Mouse (Mus musculus) embryonic facial prominence, embryonic 13.5 days (tissue): Measurements from ENCODE around the gene Nrap. TPM values are rescaled to one million over a fixed set of nuclear protein-coding genes. Genes with fewer than 3 reads are reported as not detected.
"Not testable (repeated sequence)": the region's sequence is repeated elsewhere in the genome, so short reads cannot be mapped to it uniquely, and the experiment has no call there.

Experiments
- ATAC-seq: fragments of 200-750 bp; cut with Nextera tagmentation; 2 replicates; pipeline ENCODE4 v1.8.0; 2017; ENCODE audit warnings: low read depth; ENCODE audit not compliant: insufficient number of reproducible peaks, insufficient read depth, low FRiP score, low TSS enrichment
- H3K27ac ChIP-seq: fragments of 300-500 bp; sonication (generic); 2 replicates; pipeline ENCODE4 v1.5.1; 2015; ENCODE audit warnings: moderate library complexity, mild to moderate bottlenecking, inconsistent platforms
- H3K27me3 ChIP-seq: fragments of 300-500 bp; sonication (generic); 2 replicates; pipeline ENCODE4 v1.6.1; 2015; ENCODE audit warnings: mild to moderate bottlenecking, inconsistent platforms
- H3K36me3 ChIP-seq: fragments of 300-500 bp; sonication (generic); 2 replicates; pipeline ENCODE4 v1.6.1; 2015; ENCODE audit warnings: mild to moderate bottlenecking, inconsistent platforms
- H3K4me1 ChIP-seq: fragments of 300-500 bp; sonication (generic); 2 replicates; pipeline ENCODE4 v1.6.1; 2015; ENCODE audit warnings: inconsistent platforms
- H3K4me2 ChIP-seq: fragments of 300-500 bp; sonication (generic); 2 replicates; pipeline ENCODE4 v1.6.1; 2015; ENCODE audit warnings: moderate library complexity, mild to moderate bottlenecking, inconsistent platforms
- H3K4me3 ChIP-seq: fragments of 300-500 bp; sonication (generic); 2 replicates; pipeline ENCODE4 v1.5.1; 2015; ENCODE audit warnings: mild to moderate bottlenecking, inconsistent platforms
- H3K9ac ChIP-seq: fragments of 300-500 bp; sonication (generic); 2 replicates; pipeline ENCODE4 v1.6.1; 2015; ENCODE audit warnings: mild to moderate bottlenecking, inconsistent platforms
- H3K9me3 ChIP-seq: fragments of 300-500 bp; sonication (generic); 2 replicates; pipeline ENCODE4 v1.6.1; 2016; ENCODE audit warnings: inconsistent platforms
- WGBS: fragments of 180-500 bp; shearing (Covaris S2); methylation state at CpG from one replicate; pipeline ENCODE4 v1.1.7; 2015; ENCODE audit warnings: mixed read lengths; 5-methylcytosine and 5-hydroxymethylcytosine counted together
- polyA plus RNA-seq: library from polyadenylated mRNA; unstranded; fragments of >200 nt; fragmentation: Nextera tagmentation; extraction: Ambion mirVana; gene quantifications from 2 replicates; pipeline ENCODE4 v1.2.1, GENCODE M21; 2015

Nrap gene
- polyA plus RNA-seq, 1 experiment from 2014 or later = 0.10 TPM

GRCm38 (mm10) chr19:56420345-56420744 lies 30.5 kb upstream of the Nrap start:
- ATAC-seq = no peak
- 84% methylated on average over 3 of the region's 3 CpGs for WGBS

DNA sequence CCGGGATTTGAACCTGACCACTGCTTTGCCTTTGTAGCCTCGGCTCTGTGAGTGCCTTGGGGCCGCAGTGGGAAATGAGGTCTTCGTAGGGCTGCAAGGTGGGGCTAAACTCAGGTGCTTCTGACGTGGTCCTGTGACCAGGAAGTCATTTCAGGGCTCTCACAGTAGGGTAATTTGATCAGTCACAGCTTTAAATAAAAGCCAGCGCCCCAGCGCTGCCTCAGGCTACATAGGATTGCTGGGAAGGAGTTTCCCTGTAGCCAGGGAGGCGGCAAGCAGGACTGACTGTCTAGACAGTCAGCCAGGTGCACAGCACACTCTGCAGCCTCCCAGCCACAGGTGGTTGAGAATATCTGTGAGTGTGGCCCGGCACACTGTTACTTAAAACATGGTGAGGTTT lies 29.6 kb upstream of the Nrap start:
- Histone ChIP-seq H3K9ac (no peak overlapping the region), H3K4me3 (no peak overlapping the region), H3K9me3 (no peaks in the 10 kb centered on the region), H3K27me3 (no peaks in the 10 kb centered on the region), H3K36me3 (no peaks in the 10 kb centered on the region), H3K27ac (no peak overlapping the region), H3K4me2 (no peak overlapping the region), H3K4me1 (peaks cover 23% of the 10 kb centered on the region)
- no peak for ATAC-seq
- 28% methylated on average over 9 of the region's 9 CpGs for WGBS

More at GRCm38 (mm10) chr19:56420345-56420744, 30.5 kb upstream of the Nrap start:
- H3K27ac ChIP-seq = no peak overlapping the region
- H3K4me1 ChIP-seq = peaks cover 29% of the 10 kb centered on the region
- H3K36me3 ChIP-seq = no peaks in the 10 kb centered on the region
- H3K4me2 ChIP-seq = no peak overlapping the region
- no peak overlapping the region for H3K4me3 ChIP-seq
- no peak overlapping the region for H3K9ac ChIP-seq
- no peaks in the 10 kb centered on the region for H3K27me3 ChIP-seq
- H3K9me3 ChIP-seq = no peaks in the 10 kb centered on the region

DNA sequence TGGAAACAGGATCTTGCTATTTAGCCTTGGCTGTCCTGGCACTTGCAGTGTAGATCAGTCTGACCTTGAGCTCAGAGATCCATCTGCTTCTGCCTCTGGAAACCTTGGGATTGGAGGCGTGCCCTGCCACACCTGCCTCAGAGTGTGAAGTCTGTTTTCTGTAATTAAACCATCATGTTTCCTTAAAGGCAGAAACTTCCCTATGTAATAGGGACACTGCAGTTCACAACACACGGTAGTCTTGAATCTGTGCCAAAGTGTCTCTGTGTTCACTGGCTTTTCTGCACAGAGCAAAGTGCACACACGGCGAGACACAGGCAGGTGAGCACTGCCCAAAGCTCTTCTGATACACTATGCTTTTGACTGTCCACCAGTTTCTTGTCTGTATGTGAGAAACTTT lies 28.6 kb upstream of the Nrap start:
- H3K4me2 ChIP-seq = no peak overlapping the region
- no peaks in the 10 kb centered on the region for H3K27me3 ChIP-seq
- H3K36me3 ChIP-seq = no peaks in the 10 kb centered on the region
- no peaks in the 10 kb centered on the region for H3K9me3 ChIP-seq
- WGBS = 64% methylated on average over 4 of the region's 4 CpGs
- no peak overlapping the region for H3K27ac ChIP-seq
- H3K4me1 ChIP-seq = peaks cover 12% of the 10 kb centered on the region
- H3K9ac ChIP-seq = no peak overlapping the region
- ATAC-seq = no peak
- H3K4me3 ChIP-seq = no peak overlapping the region

DNA sequence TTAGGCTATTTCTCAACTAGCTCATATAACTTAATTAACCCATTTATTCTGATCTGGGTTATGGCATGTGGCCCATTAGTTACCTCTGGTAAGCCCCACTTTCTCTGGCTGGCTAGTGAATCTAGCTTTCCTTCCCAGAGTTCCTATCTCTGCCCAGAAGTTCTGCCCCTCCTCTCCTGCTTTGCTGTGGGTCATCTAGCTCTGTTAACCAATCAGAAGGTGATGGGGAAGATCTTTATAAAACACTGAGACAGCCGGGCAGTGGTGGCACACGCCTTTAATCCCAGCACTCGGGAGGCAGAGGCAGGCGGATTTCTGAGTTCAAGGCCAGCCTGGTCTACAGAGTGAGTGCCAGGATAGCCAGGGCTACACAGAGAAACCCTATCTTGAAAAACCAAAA lies 20.0 kb upstream of the Nrap start:
- H3K4me3 ChIP-seq, H3K9ac ChIP-seq, H3K4me1 ChIP-seq, H3K4me2 ChIP-seq, H3K9me3 ChIP-seq, H3K27me3 ChIP-seq, ATAC-seq, H3K27ac ChIP-seq: not testable (repeated sequence)
- 93% methylated on average over 4 of the region's 4 CpGs for WGBS
- peaks cover 34% of the 10 kb centered on the region for H3K36me3 ChIP-seq

DNA sequence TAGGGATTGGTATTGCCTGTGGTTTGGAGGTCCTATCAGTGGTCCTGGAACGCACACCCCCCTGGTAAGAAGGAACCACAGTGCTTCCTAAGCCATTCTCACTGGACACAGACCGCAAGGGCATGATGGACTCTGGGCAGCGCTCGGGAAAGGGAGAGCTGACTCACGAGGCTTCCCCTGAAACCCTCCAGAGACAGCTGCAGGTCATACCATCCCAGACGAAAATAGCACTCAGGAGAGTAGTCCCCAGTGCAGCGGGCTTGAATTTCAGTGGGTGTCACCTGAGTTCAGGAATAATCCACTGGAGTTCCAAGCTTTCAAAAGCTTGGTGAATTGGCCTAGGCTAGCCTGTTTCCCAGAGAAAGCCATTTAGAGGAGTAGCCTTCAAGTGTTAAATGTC lies 16.7 kb upstream of the Nrap start:
- ATAC-seq = no peak
- Histone ChIP-seq H3K4me2 (no peak overlapping the region), H3K36me3 (peaks cover 45% of the 10 kb centered on the region), H3K9ac (no peak overlapping the region), H3K4me1 (0 out of 2 replicates have a peak, but pooled peaks cover 3% of the 10 kb centered on the region), H3K27ac (no peak overlapping the region), H3K4me3 (no peak overlapping the region), H3K9me3 (peaks cover 4% of the 10 kb centered on the region; the same call in 1 of the 2 replicates), H3K27me3 (no peaks in the 10 kb centered on the region)
- 88% methylated on average over 7 of the region's 7 CpGs for WGBS

- Histone ChIP-seq H3K9ac (no peak overlapping the region), H3K27ac (no peak overlapping the region), H3K9me3 (peaks cover 4% of the 10 kb centered on the region; the same call in 1 of the 2 replicates), H3K27me3 (no peaks in the 10 kb centered on the region), H3K36me3 (peaks cover 45% of the 10 kb centered on the region), H3K4me2 (no peak overlapping the region), H3K4me3 (no peak overlapping the region), H3K4me1 (0 out of 2 replicates have a peak, but pooled peaks cover 3% of the 10 kb centered on the region)
- 91% methylated on average over 4 of the region's 4 CpGs for WGBS
- ATAC-seq = no peak
Observed at GRCm38 (mm10) chr19:56405824-56406223, 16.0 kb upstream of the Nrap start.

GRCm38 (mm10) chr19:56401864-56402263 lies 12.0 kb upstream of the Nrap start:
- H3K36me3 ChIP-seq = peaks cover 19% of the 10 kb centered on the region
- no peak overlapping the region for H3K9ac ChIP-seq
- H3K27ac ChIP-seq = no peak overlapping the region
- no peak for ATAC-seq
- no peaks in the 10 kb centered on the region for H3K9me3 ChIP-seq
- peaks cover 14% of the 10 kb centered on the region for H3K4me1 ChIP-seq
- H3K4me2 ChIP-seq = no peak overlapping the region
- no peaks in the 10 kb centered on the region for H3K27me3 ChIP-seq
- WGBS = 67% methylated on average over 6 of the region's 6 CpGs
- no peak overlapping the region for H3K4me3 ChIP-seq

- H3K27me3 ChIP-seq = peaks cover 13% of the 10 kb centered on the region
- H3K9me3 ChIP-seq = no peaks in the 10 kb centered on the region
- ATAC-seq = no peak
- no peak overlapping the region for H3K4me2 ChIP-seq
- H3K36me3 ChIP-seq = peaks cover 13% of the 10 kb centered on the region
- H3K4me1 ChIP-seq = peaks cover 23% of the 10 kb centered on the region
- no peak overlapping the region for H3K9ac ChIP-seq
- H3K4me3 ChIP-seq = no peak overlapping the region
- WGBS = 46% methylated on average over 14 of the region's 14 CpGs
- no peak overlapping the region for H3K27ac ChIP-seq
Observed at GRCm38 (mm10) chr19:56400200-56400599, 10.4 kb upstream of the Nrap start.

GRCm38 (mm10) chr19:56398528-56398795 lies 8.6 kb upstream of the Nrap start:
- Histone ChIP-seq H3K4me3 (no peak overlapping the region), H3K36me3 (no peaks in the 10 kb centered on the region), H3K27me3 (peaks cover 18% of the 10 kb centered on the region), H3K27ac (no peak overlapping the region), H3K4me2 (no peak overlapping the region), H3K9me3 (no peaks in the 10 kb centered on the region), H3K4me1 (peaks cover 23% of the 10 kb centered on the region), H3K9ac (no peak overlapping the region)
- no peak for ATAC-seq

DNA sequence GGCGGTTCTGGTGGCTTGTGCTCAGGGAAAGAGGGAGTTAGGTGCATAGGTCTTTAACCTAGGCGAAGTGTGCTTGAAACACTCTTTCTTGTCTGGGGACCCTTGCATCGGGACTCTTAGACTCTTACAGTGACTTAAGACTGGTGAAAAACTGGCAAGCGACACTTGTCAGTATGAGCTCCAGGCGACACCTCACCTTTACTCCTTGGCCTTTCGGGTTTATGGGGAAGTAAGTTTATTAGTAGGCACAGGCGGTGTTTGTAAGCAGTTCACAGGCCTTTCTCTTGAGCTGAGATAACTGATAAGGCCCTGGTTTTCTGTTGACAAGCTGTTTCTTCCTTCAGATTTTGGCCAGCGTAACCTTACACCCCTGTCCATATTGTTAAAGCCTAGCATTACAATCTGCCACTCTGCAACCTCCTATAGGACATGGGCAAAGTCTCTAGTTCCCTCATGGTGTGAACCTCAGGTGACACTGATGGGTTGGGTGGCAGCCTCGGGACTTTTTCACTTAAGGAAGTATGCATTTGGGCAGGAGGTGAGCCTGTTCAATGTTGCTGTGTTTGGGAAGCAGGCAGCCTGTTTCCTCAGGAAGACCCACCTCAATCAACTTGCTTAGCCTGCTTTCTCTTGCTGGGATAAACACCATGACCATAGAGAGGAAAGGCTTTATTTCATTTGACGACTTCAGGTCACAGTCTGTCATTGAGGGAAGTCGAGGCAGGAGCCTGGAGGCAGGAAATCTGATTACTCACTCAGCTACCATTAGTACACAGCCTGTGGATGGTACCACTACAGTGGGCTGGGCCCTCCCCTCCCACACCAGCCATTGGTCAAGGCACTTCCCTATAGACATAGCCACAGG lies 8.1 kb upstream of the Nrap start:
- H3K4me2 ChIP-seq = peak overlapping the region; percentile 91
- peaks cover 18% of the 10 kb centered on the region for H3K27me3 ChIP-seq
- no peaks in the 10 kb centered on the region for H3K36me3 ChIP-seq
- H3K27ac ChIP-seq = peak overlapping the region; percentile 72; the same call in 1 of the 2 replicates
- H3K4me1 ChIP-seq = peaks cover 23% of the 10 kb centered on the region
- H3K9me3 ChIP-seq = no peaks in the 10 kb centered on the region
- H3K4me3 ChIP-seq = peak overlapping the region; percentile 61
- WGBS = 58% methylated on average over 11 of the region's 11 CpGs
- H3K9ac ChIP-seq = peak overlapping the region; percentile 84
- ATAC-seq = no peak

DNA sequence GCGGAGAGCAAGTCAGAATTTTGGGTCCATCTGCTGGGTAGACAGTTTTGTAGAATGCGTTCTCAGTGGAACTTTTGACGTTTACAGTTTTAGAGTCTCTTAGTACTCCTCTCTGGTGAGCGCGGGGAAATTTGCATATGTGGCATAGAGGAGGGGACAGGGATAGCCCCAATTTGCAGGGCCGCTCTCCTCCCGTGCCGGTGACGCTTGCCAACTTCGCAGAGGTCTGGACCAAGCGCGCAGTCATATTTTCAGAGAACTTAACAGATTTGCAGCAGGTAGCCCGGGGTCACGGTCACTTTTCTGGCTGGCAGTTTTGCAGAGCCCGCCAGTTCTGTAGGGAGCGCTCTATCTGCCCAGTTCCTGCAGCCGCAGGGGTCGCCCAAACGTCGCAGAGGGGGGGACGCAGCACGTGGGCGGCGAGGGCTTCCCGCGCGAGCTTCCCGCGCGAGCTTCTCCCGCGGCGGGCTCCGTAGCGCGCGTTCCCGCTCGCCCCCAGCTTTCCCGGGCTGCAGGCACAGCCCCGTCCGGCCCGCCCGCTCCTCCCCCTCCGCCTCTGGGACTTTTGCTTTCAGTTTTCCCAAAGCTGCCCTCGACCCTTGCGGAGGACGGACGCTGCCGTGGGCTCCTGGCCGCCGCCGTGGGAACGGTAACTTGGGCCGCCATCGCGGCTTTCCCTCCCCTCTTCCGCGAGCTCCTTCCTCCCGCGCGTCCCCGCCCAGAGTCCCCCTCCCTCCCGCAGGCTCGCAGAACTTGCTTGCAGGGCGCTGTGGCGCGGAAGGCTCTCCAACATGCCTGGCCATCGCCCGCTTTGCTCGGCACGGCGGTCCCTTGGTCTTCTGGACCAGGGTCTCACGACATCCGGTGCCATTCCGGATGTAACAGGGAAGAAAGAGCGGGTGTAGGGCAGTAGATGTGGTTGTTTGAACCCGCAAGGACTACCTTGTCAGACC lies 7.1 kb upstream of the Nrap start, which contains the start of gene Casp7:
Gene Casp7 (plus strand): TSS at position 461 of the 953 bp plus-strand sequence.
- Histone ChIP-seq H3K4me1 (peaks cover 23% of the 10 kb centered on the region), H3K27ac (peak within 1 kb of the TSS; percentile 72), H3K27me3 (peaks cover 18% of the 10 kb centered on the region), H3K9ac (peak within 1 kb of the TSS; percentile 84), H3K4me2 (peak within 1 kb of the TSS; percentile 91), H3K36me3 (no peaks in the 10 kb centered on the region), H3K4me3 (peak within 1 kb of the TSS; percentile 61), H3K9me3 (no peaks in the 10 kb centered on the region)
- under 1% methylated on average over 78 of the region's 78 CpGs for WGBS
- peak; percentile 39; the same call in 1 of the 2 replicates for ATAC-seq
